Mouse (Mus musculus): ENCODE results near the gene Dhx40. TPM values are rescaled to one million over a fixed set of nuclear protein-coding genes. Genes with fewer than 3 reads are reported as not detected.

The Dhx40 gene
- polyA plus RNA-seq (2012; fragmentation: generic; extraction: Trizol), result 12.5 TPM

GRCm38 (mm10) chr11:86807505-86807989 lies at the start of gene Dhx40:
TSS of gene Dhx40 (minus strand) at chr11:86807746.
- peaks cover 7% of the 10 kb centered on the region for H3K36me3 ChIP-seq (ENCODE audit: control insufficient read depth, insufficient read depth)
- peak within 1 kb of the TSS; percentile 20 for H3ac ChIP-seq (ENCODE audit: control insufficient read depth, insufficient read length)
- H3K4me3 ChIP-seq, result peak within 1 kb of the TSS; percentile 87
- no peaks in the 10 kb centered on the region for H3K79me2 ChIP-seq (ENCODE audit: control insufficient read depth, insufficient read depth)
- TF ChIP-seq SRF (IDR thresholded peaks at IDR 0.05; ENCODE audit: control insufficient read depth, insufficient read length, low read depth) (peak; percentile 81), MAX (IDR thresholded peaks at IDR 0.05; ENCODE audit: low read depth) (no peak), MYOG (IDR thresholded peaks at IDR 0.05; ENCODE audit: control insufficient read depth in 1 of 3, insufficient read depth in 1 of 3, insufficient read length in 2 of 3, low read depth in 2 of 3) (peak in 1 of 3 experiments; percentile 25), E2F4 (IDR thresholded peaks at IDR 0.05; ENCODE audit: insufficient read depth) (no peak), TCF3 (IDR thresholded peaks at IDR 0.05; ENCODE audit: insufficient read length, low read depth) (no peak), USF1 (IDR thresholded peaks at IDR 0.05; ENCODE audit: low read depth) (no peak), TCF12 (IDR thresholded peaks at IDR 0.05; ENCODE audit: insufficient read depth, poor library complexity, severe bottlenecking) (no peak), MYOD1 (IDR thresholded peaks at IDR 0.05; ENCODE audit: control insufficient read depth in 1 of 3, insufficient read length in 2 of 3, low read depth in 2 of 3) (peak in 1 of 3 experiments; percentile 26), POLR2A (IDR thresholded peaks at IDR 0.05; ENCODE audit: insufficient read length, low read depth) (peak; percentile 81), REST (IDR thresholded peaks at IDR 0.05; ENCODE audit: insufficient read depth, insufficient read length) (no peak), CEBPB (IDR thresholded peaks at IDR 0.05; ENCODE audit: insufficient read depth, poor library complexity, severe bottlenecking) (no peak), POLR2AphosphoS2 (IDR thresholded peaks at IDR 0.05; ENCODE audit: insufficient read length, low read depth) (peak; percentile 89)
- H3K27me3 ChIP-seq (ENCODE audit: control insufficient read depth, insufficient read depth, insufficient read length), result no peaks in the 10 kb centered on the region
- peak within 1 kb of the TSS; percentile 76 for H3K4me2 ChIP-seq (ENCODE audit: low read depth)

GRCm38 (mm10) chr11:86855639-86856425 lies 48.3 kb upstream of the Dhx40 start:
- TF ChIP-seq MYOG (IDR thresholded peaks at IDR 0.05; ENCODE audit: control insufficient read depth in 1 of 3, insufficient read depth in 1 of 3, insufficient read length in 2 of 3, low read depth in 2 of 3) (no peak), POLR2A (IDR thresholded peaks at IDR 0.05; ENCODE audit: insufficient read length, low read depth) (no peak), TCF12 (IDR thresholded peaks at IDR 0.05; ENCODE audit: insufficient read depth, poor library complexity, severe bottlenecking) (no peak), CEBPB (IDR thresholded peaks at IDR 0.05; ENCODE audit: insufficient read depth, poor library complexity, severe bottlenecking) (no peak), USF1 (IDR thresholded peaks at IDR 0.05; ENCODE audit: low read depth) (no peak), MAX (IDR thresholded peaks at IDR 0.05; ENCODE audit: low read depth) (no peak), TCF3 (IDR thresholded peaks at IDR 0.05; ENCODE audit: insufficient read length, low read depth) (no peak), E2F4 (IDR thresholded peaks at IDR 0.05; ENCODE audit: insufficient read depth) (no peak), MYOD1 (IDR thresholded peaks at IDR 0.05; ENCODE audit: control insufficient read depth in 1 of 3, insufficient read length in 2 of 3, low read depth in 2 of 3) (no peak), REST (IDR thresholded peaks at IDR 0.05; ENCODE audit: insufficient read depth, insufficient read length) (no peak), SRF (IDR thresholded peaks at IDR 0.05; ENCODE audit: control insufficient read depth, insufficient read length, low read depth) (no peak), POLR2AphosphoS2 (IDR thresholded peaks at IDR 0.05; ENCODE audit: insufficient read length, low read depth) (no peak)
- H3K36me3 ChIP-seq (ENCODE audit: control insufficient read depth, insufficient read depth), result no peaks in the 10 kb centered on the region
- no peak overlapping the region for H3K4me2 ChIP-seq (ENCODE audit: low read depth)
- H3K79me2 ChIP-seq (ENCODE audit: control insufficient read depth, insufficient read depth), result no peaks in the 10 kb centered on the region
- no peak overlapping the region for H3ac ChIP-seq (ENCODE audit: control insufficient read depth, insufficient read length)
- H3K27me3 ChIP-seq (ENCODE audit: control insufficient read depth, insufficient read depth, insufficient read length), result no peaks in the 10 kb centered on the region
- H3K4me3 ChIP-seq, result no peak overlapping the region

GRCm38 (mm10) chr11:86853081-86853480 lies 45.5 kb upstream of the Dhx40 start:
- H3K4me2 ChIP-seq (ENCODE audit: low read depth), result peak overlapping the region; percentile 75

GRCm38 (mm10) chr11:86852534-86853054 lies 45.0 kb upstream of the Dhx40 start:
- TF ChIP-seq MYOD1 (IDR thresholded peaks at IDR 0.05; ENCODE audit: control insufficient read depth in 1 of 3, insufficient read length in 2 of 3, low read depth in 2 of 3) (no peak), TCF12 (IDR thresholded peaks at IDR 0.05; ENCODE audit: insufficient read depth, poor library complexity, severe bottlenecking) (no peak), POLR2AphosphoS2 (IDR thresholded peaks at IDR 0.05; ENCODE audit: insufficient read length, low read depth) (no peak), MYOG (IDR thresholded peaks at IDR 0.05; ENCODE audit: control insufficient read depth in 1 of 3, insufficient read depth in 1 of 3, insufficient read length in 2 of 3, low read depth in 2 of 3) (no peak), SRF (IDR thresholded peaks at IDR 0.05; ENCODE audit: control insufficient read depth, insufficient read length, low read depth) (no peak), MAX (IDR thresholded peaks at IDR 0.05; ENCODE audit: low read depth) (no peak), TCF3 (IDR thresholded peaks at IDR 0.05; ENCODE audit: insufficient read length, low read depth) (no peak), CEBPB (IDR thresholded peaks at IDR 0.05; ENCODE audit: insufficient read depth, poor library complexity, severe bottlenecking) (no peak), USF1 (IDR thresholded peaks at IDR 0.05; ENCODE audit: low read depth) (no peak), REST (IDR thresholded peaks at IDR 0.05; ENCODE audit: insufficient read depth, insufficient read length) (no peak), POLR2A (IDR thresholded peaks at IDR 0.05; ENCODE audit: insufficient read length, low read depth) (no peak), E2F4 (IDR thresholded peaks at IDR 0.05; ENCODE audit: insufficient read depth) (no peak)
- Histone ChIP-seq H3K79me2 (ENCODE audit: control insufficient read depth, insufficient read depth) (no peaks in the 10 kb centered on the region), H3ac (ENCODE audit: control insufficient read depth, insufficient read length) (no peak overlapping the region), H3K4me3 (no peak overlapping the region), H3K27me3 (ENCODE audit: control insufficient read depth, insufficient read depth, insufficient read length) (no peaks in the 10 kb centered on the region), H3K36me3 (ENCODE audit: control insufficient read depth, insufficient read depth) (no peaks in the 10 kb centered on the region), H3K4me2 (ENCODE audit: low read depth) (peak overlapping the region; percentile 75)

More at GRCm38 (mm10) chr11:86853081-86853480, 45.5 kb upstream of the Dhx40 start:
- Histone ChIP-seq H3K4me3 (no peak overlapping the region), H3K79me2 (ENCODE audit: control insufficient read depth, insufficient read depth) (no peaks in the 10 kb centered on the region), H3K27me3 (ENCODE audit: control insufficient read depth, insufficient read depth, insufficient read length) (no peaks in the 10 kb centered on the region), H3K36me3 (ENCODE audit: control insufficient read depth, insufficient read depth) (no peaks in the 10 kb centered on the region), H3ac (ENCODE audit: control insufficient read depth, insufficient read length) (no peak overlapping the region)
- TF ChIP-seq E2F4 (IDR thresholded peaks at IDR 0.05; ENCODE audit: insufficient read depth) (no peak), POLR2AphosphoS2 (IDR thresholded peaks at IDR 0.05; ENCODE audit: insufficient read length, low read depth) (no peak), TCF12 (IDR thresholded peaks at IDR 0.05; ENCODE audit: insufficient read depth, poor library complexity, severe bottlenecking) (no peak), USF1 (IDR thresholded peaks at IDR 0.05; ENCODE audit: low read depth) (no peak), SRF (IDR thresholded peaks at IDR 0.05; ENCODE audit: control insufficient read depth, insufficient read length, low read depth) (no peak), MAX (IDR thresholded peaks at IDR 0.05; ENCODE audit: low read depth) (no peak), CEBPB (IDR thresholded peaks at IDR 0.05; ENCODE audit: insufficient read depth, poor library complexity, severe bottlenecking) (no peak), REST (IDR thresholded peaks at IDR 0.05; ENCODE audit: insufficient read depth, insufficient read length) (no peak), MYOD1 (IDR thresholded peaks at IDR 0.05; ENCODE audit: control insufficient read depth in 1 of 3, insufficient read length in 2 of 3, low read depth in 2 of 3) (no peak), MYOG (IDR thresholded peaks at IDR 0.05; ENCODE audit: control insufficient read depth in 1 of 3, insufficient read depth in 1 of 3, insufficient read length in 2 of 3, low read depth in 2 of 3) (no peak), TCF3 (IDR thresholded peaks at IDR 0.05; ENCODE audit: insufficient read length, low read depth) (no peak), POLR2A (IDR thresholded peaks at IDR 0.05; ENCODE audit: insufficient read length, low read depth) (no peak)
